Mouse (Mus musculus) CH12.LX (cell line): ENCODE results near the gene Slf1. TPM values are rescaled to one million over a fixed set of nuclear protein-coding genes. Genes with fewer than 3 reads are reported as not detected.

Source experiments
- DNase-seq: peaks from one replicate; pipeline ENCODE4 v3.0.0-alpha.2; 2013; ENCODE audit errors: extremely low read depth
- H3K27ac ChIP-seq: 2 replicates; pipeline ENCODE4 v1.5.1; 2012; ENCODE audit warnings: low read depth, mild to moderate bottlenecking, control low read depth, moderate library complexity; ENCODE audit not compliant: insufficient read depth
- H3K27me3 ChIP-seq: replicated peaks from 2 replicates; pipeline ENCODE3; 2012; ENCODE audit warnings: inconsistent platforms
- H3K36me3 ChIP-seq, 2 experiments: replicated peaks in 1 of 2; 2 replicates each; pipeline versions ENCODE3 to v1.6.1; 2012; ENCODE audit warnings: inconsistent platforms in 1 of 2, low read length in 1 of 2, mild to moderate bottlenecking in 1 of 2, mixed read lengths in 1 of 2, moderate library complexity in 1 of 2; ENCODE audit not compliant: control insufficient read depth in 1 of 2, insufficient read depth in 1 of 2
- H3K4me1 ChIP-seq, 2 experiments: 2 replicates each; pipeline ENCODE4 v1.6.1; 2012; ENCODE audit warnings: inconsistent platforms in 1 of 2, moderate library complexity in 1 of 2; ENCODE audit not compliant: insufficient read depth in 2 of 2, control insufficient read depth in 1 of 2
- H3K4me2 ChIP-seq: 2 replicates; pipeline ENCODE4 v1.6.1; 2012; ENCODE audit warnings: low read depth, mild to moderate bottlenecking, control low read depth; ENCODE audit not compliant: poor library complexity, insufficient read depth, severe bottlenecking
- H3K4me3 ChIP-seq, 3 experiments: fragments of 150-350 bp in 1 of 3; sonication (generic) in 1 of 3; replicated peaks in 1 of 3; 2 replicates each; pipeline versions ENCODE3 to v1.5.1; 2011 to 2012; ENCODE audit warnings: low read depth in 2 of 3, low read length in 2 of 3, mild to moderate bottlenecking in 2 of 3, moderate library complexity in 2 of 3, control low read depth in 1 of 3, improper control_type of control experiment in 1 of 3, inconsistent platforms in 1 of 3, mixed read lengths in 1 of 3; ENCODE audit not compliant: poor library complexity in 1 of 3
- H3K79me2 ChIP-seq: replicated peaks from 2 replicates; pipeline ENCODE4 v1.6.1; 2012; ENCODE audit warnings: mild to moderate bottlenecking, moderate library complexity; ENCODE audit not compliant: control insufficient read depth, poor library complexity, insufficient read depth, severe bottlenecking; ENCODE audit errors: extremely low read depth
- H3K9ac ChIP-seq: 2 replicates; pipeline ENCODE4 v1.6.1; 2012; ENCODE audit warnings: low read depth, mild to moderate bottlenecking, control low read depth, moderate library complexity; ENCODE audit not compliant: insufficient read depth
- H3K9me3 ChIP-seq: replicated peaks from 2 replicates; pipeline ENCODE3; 2012; ENCODE audit warnings: low read length, inconsistent platforms, mixed read lengths
- CHD2 ChIP-seq: IDR thresholded peaks from 2 replicates; pipeline ENCODE4 v1.6.1; 2011; ENCODE audit warnings: low read length, improper control_type of control experiment
- EP300 ChIP-seq: IDR thresholded peaks from 2 replicates; pipeline ENCODE4 v1.6.1; 2011; ENCODE audit warnings: low read length, improper control_type of control experiment
- GABPA ChIP-seq: IDR thresholded peaks from 2 replicates; pipeline ENCODE4 v1.6.1; 2012; ENCODE audit warnings: low read depth, low read length, improper control_type of control experiment, inconsistent platforms; ENCODE audit not compliant: insufficient replicate concordance
- HCFC1 ChIP-seq: IDR thresholded peaks from 2 replicates; pipeline ENCODE4 v1.6.1; 2012; ENCODE audit warnings: low read depth, mild to moderate bottlenecking, inconsistent platforms, low read length, improper control_type of control experiment
- IRF4 ChIP-seq: IDR thresholded peaks from 2 replicates; pipeline ENCODE4 v1.6.1; 2014; ENCODE audit warnings: low read depth, mild to moderate bottlenecking, inconsistent platforms, low read length, improper control_type of control experiment
- JUND ChIP-seq: conservative IDR thresholded peaks from 2 replicates; pipeline ENCODE4 v1.6.1; 2011; ENCODE audit warnings: low read depth, low read length, improper control_type of control experiment
- MAFK ChIP-seq: IDR thresholded peaks from 2 replicates; pipeline ENCODE4 v1.6.1; 2011; ENCODE audit warnings: low read length, improper control_type of control experiment; ENCODE audit not compliant: insufficient replicate concordance
- MAZ ChIP-seq: IDR thresholded peaks from 2 replicates; pipeline ENCODE4 v1.6.1; 2012; ENCODE audit warnings: low read depth, mild to moderate bottlenecking, inconsistent platforms, low read length, improper control_type of control experiment, moderate library complexity
- MYC ChIP-seq: IDR thresholded peaks from 2 replicates; pipeline ENCODE4 v1.6.1; 2011; ENCODE audit warnings: low read depth, mild to moderate bottlenecking, improper control_type of control experiment, low read length
- NELFE ChIP-seq: IDR thresholded peaks from 2 replicates; pipeline ENCODE4 v1.6.1; 2011; ENCODE audit warnings: low read depth, low read length, improper control_type of control experiment
- NRF1 ChIP-seq: IDR thresholded peaks from 2 replicates; pipeline ENCODE4 v1.6.1; 2014; ENCODE audit warnings: low read depth, mild to moderate bottlenecking, inconsistent platforms, low read length, improper control_type of control experiment, moderate library complexity
- POLR2A ChIP-seq: IDR thresholded peaks from 2 replicates; pipeline ENCODE4 v1.6.1; 2011; ENCODE audit warnings: low read depth, mild to moderate bottlenecking, improper control_type of control experiment, low read length
- POLR2AphosphoS2 ChIP-seq: IDR thresholded peaks from 2 replicates; pipeline ENCODE4 v1.6.1; 2011; ENCODE audit warnings: low read depth, low read length, improper control_type of control experiment
- RCOR1 ChIP-seq: conservative IDR thresholded peaks from 2 replicates; pipeline ENCODE4 v1.6.1; 2012; ENCODE audit warnings: low read depth, mild to moderate bottlenecking, inconsistent platforms, low read length, improper control_type of control experiment
- SIN3A ChIP-seq: IDR thresholded peaks from 2 replicates; pipeline ENCODE4 v1.6.1; 2012; ENCODE audit warnings: low read length, improper control_type of control experiment, inconsistent platforms
- SMC3 ChIP-seq: IDR thresholded peaks from 2 replicates; pipeline ENCODE4 v1.6.1; 2011; ENCODE audit warnings: low read depth, low read length, improper control_type of control experiment
- TCF12 ChIP-seq: IDR thresholded peaks from 2 replicates; pipeline ENCODE4 v1.6.1; 2014; ENCODE audit warnings: low read depth, mild to moderate bottlenecking, inconsistent platforms, low read length, improper control_type of control experiment
- UBTF ChIP-seq: IDR thresholded peaks from 2 replicates; pipeline ENCODE4 v1.6.1; 2012; ENCODE audit warnings: low read depth, mild to moderate bottlenecking, inconsistent platforms, low read length, improper control_type of control experiment, moderate library complexity
- ZMIZ1 ChIP-seq: IDR thresholded peaks from 2 replicates; pipeline ENCODE4 v1.6.1; 2012; ENCODE audit warnings: low read depth, mild to moderate bottlenecking, inconsistent platforms, low read length, improper control_type of control experiment
- ZNF384 ChIP-seq: IDR thresholded peaks from 2 replicates; pipeline ENCODE4 v1.6.1; 2012; ENCODE audit warnings: low read depth, low read length, improper control_type of control experiment, inconsistent platforms
- dilution Hi-C: fragments of 300-500 bp; cut with MboI; formaldehyde crosslinking; loops from 2 replicates; pipeline ENCODE4 v1.14.3; 2020; ENCODE audit warnings: low sequenced_read_pairs; ENCODE audit not compliant: extremely low pct_unique_long_range_greater_than_20kb, extremely low pct_ligation_motif_present
- in situ Hi-C: fragments of 300-500 bp; cut with MboI; formaldehyde crosslinking; loops from 3 replicates; pipeline ENCODE4 v1.14.3; 2019; ENCODE audit warnings: low sequenced_read_pairs, low pct_ligation_motif_present, low pct_unique_long_range_greater_than_20kb, mixed read lengths
- polyA plus RNA-seq: library from polyadenylated mRNA; unstranded; fragments of >175 nt; gene quantifications from 2 replicates; pipeline ENCODE4 v1.2.1, GENCODE M21; 2012; ENCODE audit warnings: low read depth; ENCODE audit not compliant: insufficient read length
- total RNA-seq, 2 experiments: library from RNA; depleted of rRNA; stranded (reverse); fragments of 300-350 nt in 1 of 2; fragments of >200 nt in 1 of 2; gene quantifications; 2 replicates each; pipeline ENCODE4 v1.2.3; 2012 to 2014

The Slf1 gene
- total and polyA plus RNA-seq, 3 experiments: 24.1 to 52.2 (median 25.4) TPM

- in situ Hi-C loops: no loop called here
These were observed 63.2 kb downstream of the Slf1 start for GRCm38 (mm10) chr13:77072030-77072429.

GRCm38 (mm10) chr13:77068847-77069246 lies 66.4 kb downstream of the Slf1 start:
- Histone ChIP-seq H3K9ac (no peak overlapping the region), H3K27ac (no peak overlapping the region), H3K9me3 (no peaks in the 10 kb centered on the region), H3K36me3 (peaks cover 8 to 33% of the 10 kb centered on the region in 2 experiments), H3K79me2 (no peaks in the 10 kb centered on the region), H3K4me1 (peaks cover 7 to 14% of the 10 kb centered on the region in 2 experiments; a peak in 3 of 4 replicates), H3K27me3 (no peaks in the 10 kb centered on the region), H3K4me3 (no peak overlapping the region), H3K4me2 (no peak overlapping the region)
- dilution Hi-C loops: no loop called here
- in situ Hi-C loops: no loop called here
- no peak for TF ChIP-seq NELFE
- DNase-seq: peak; percentile 50

More at GRCm38 (mm10) chr13:77072030-77072429, 63.2 kb downstream of the Slf1 start:
- Histone ChIP-seq H3K4me1 (peaks cover 7 to 14% of the 10 kb centered on the region in 2 experiments; a peak in 3 of 4 replicates), H3K27ac (no peak overlapping the region), H3K27me3 (no peaks in the 10 kb centered on the region), H3K9ac (no peak overlapping the region), H3K4me2 (no peak overlapping the region), H3K4me3 (no peak overlapping the region), H3K9me3 (peaks cover 2% of the 10 kb centered on the region)
- dilution Hi-C loops: no loop called here
- TF ChIP-seq GABPA: no peak
- no peak for TF ChIP-seq SIN3A
- TF ChIP-seq MAZ: no peak
- TF ChIP-seq MAFK: no peak
- no peak for TF ChIP-seq RCOR1
- no peak for TF ChIP-seq SMC3
- no peak for TF ChIP-seq MYC
- TF ChIP-seq POLR2A: no peak
- TF ChIP-seq TCF12: no peak
- TF ChIP-seq, all 38 proteins: peak for 0
- Histone ChIP-seq H3K36me3 (peaks cover 10 to 30% of the 10 kb centered on the region in 2 experiments), H3K79me2 (no peaks in the 10 kb centered on the region)
- DNase-seq: no peak

GRCm38 (mm10) chr13:77063221-77063620 lies 72.1 kb downstream of the Slf1 start:
- no peak overlapping the region for H3K9ac ChIP-seq
- no peaks in the 10 kb centered on the region for H3K79me2 ChIP-seq
- H3K4me1 ChIP-seq: no peaks in the 10 kb centered on the region; a peak in 1 of 4 replicates
- no peak overlapping the region for H3K27ac ChIP-seq
- no peak overlapping the region for H3K4me3 ChIP-seq
- H3K36me3 ChIP-seq: peaks cover 6 to 22% of the 10 kb centered on the region in 2 experiments
- dilution Hi-C loops: no loop called here
- H3K9me3 ChIP-seq: no peaks in the 10 kb centered on the region
- no peak for DNase-seq
- no peak overlapping the region for H3K4me2 ChIP-seq
- in situ Hi-C loops: no loop called here
- no peak for TF ChIP-seq ZNF384
- no peak for TF ChIP-seq EP300
- no peak for TF ChIP-seq CHD2
- TF ChIP-seq IRF4: no peak
- no peak for TF ChIP-seq ZMIZ1
- TF ChIP-seq NRF1: no peak
- TF ChIP-seq POLR2AphosphoS2: no peak
- TF ChIP-seq HCFC1: no peak
- TF ChIP-seq UBTF: no peak
- TF ChIP-seq JUND: no peak
- H3K27me3 ChIP-seq: no peaks in the 10 kb centered on the region
